Mouse (Mus musculus): ENCODE measurements at regions not wholly inside any gene's neighbourhood (a gene's known extent, or its start where the extent isn't known, plus 50 kb on each side); places are given as distances from the start of the nearest gene placed in this dataset.
A peak's percentile ranks its signal among the peaks of the same experiment; 100 is the strongest.
"Not testable (repeated sequence)": the region's sequence is repeated elsewhere in the genome, so short reads cannot be mapped to it uniquely, and the experiment has no call there.

DNA sequence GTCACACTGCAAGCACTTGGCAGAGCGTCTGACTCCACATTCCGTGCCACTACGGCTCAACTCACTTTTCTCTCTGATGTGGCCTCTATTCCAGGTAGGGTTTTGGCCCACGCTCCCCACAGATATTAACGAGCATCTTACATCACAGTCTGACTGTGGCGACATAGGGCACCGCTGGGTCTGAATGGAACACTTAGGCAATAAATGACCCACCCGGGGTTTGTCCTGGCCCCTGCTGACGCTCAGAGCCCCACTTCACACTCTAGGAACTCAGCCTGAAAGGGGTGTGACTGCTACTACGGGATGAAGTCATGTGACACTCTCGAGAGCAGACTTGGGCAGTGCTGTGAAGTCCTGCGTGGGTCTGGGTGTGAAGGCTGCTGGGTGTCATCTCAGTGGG, 475.9 kb downstream of the Zfp704 start:
- no peak for DNase-seq (ENCODE audit: low read depth, low spot score)

DNA sequence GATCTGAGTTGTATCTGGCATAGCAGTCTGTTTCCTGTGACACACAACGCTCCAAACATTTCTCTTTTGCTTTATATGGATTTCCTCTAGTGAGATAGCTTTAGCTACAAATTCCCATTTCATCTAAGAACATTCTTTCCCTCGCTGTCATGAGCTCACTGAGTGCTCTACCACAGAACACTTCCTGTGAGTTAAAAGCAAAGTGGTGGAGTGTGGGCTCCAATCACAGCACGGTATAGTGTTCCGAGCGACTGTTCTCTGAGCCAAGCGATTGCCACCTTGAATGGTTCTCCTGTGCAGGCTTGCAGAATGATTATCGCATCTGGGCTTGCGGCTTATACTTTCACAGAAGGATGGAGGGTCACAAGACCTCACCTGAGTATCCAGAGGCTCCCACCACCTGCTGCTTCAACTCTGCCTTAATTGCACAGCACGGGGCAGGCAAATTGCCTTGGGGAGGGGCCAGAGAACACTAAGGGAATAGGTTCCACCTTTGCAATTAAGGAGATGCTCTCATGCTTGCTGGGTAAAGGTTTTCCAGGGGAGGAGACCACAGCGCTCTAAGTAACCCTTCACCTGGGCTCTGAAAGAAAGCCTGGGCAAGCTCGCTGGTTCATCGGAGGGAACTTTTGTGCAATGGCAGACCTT, 477.7 kb downstream of the Zfp704 start:
- DNase-seq (ENCODE audit: low read depth, low spot score): no peak

DNA sequence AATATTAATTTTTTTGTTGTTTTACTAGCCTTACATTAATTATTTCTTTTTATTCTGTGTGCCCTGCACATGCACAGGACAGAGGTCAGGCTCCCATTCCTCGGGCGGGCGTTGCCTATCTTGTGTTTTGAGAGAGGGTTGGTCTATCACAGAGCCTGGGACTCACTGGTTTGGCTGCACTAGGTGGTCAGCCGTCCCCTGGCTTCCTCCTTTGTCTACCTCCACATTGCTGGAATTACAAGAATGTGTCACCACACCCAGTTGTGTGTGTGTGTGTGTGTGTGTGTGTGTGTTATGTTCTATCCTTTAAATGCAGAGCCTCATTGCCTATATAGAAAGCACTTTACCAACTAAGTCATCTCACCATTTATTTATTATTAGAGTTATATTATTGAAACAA, 478.5 kb downstream of the Zfp704 start:
- peak; percentile 87 for DNase-seq (ENCODE audit: low read depth, low spot score)

DNA sequence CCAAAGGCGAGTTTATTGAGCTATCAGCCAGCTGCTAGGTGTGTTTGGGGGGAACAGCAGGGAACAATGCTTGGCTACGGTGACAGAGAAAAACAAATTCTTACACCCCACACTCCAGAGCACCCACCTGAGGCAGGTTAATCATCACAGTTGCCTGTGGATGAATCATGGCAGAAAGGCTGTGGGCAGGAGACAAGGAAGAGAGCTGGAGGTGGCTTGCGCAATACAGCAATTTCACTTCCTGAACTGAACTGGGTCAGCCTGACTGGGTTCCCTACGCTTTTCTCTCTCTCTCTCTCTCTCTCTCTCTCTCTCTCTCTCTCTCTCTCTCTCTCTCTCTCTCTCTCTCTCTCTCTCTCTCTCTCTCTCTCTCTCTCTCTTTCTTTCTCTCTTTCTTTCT, 481.5 kb downstream of the Zfp704 start:
- no peak for DNase-seq (ENCODE audit: low read depth, low spot score)

DNA sequence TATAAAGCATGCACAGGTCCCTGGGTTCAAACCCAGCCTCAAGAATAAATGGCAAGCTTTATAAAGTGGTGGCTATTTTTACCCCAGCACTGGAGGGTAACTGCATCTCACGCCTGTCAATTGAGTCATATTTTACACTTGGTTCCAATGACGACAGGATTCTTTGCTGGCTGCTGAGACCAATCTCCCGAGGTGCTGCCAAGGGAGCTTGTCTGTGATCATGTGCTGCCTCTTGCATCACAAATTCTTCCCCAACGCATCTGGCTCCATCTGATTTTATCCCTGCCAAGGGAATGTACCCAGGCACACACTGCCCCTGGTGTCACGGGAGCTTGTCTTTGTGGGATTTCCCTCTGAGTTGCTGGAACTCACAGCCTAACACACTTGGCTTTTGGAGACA, 486.8 kb downstream of the Zfp704 start:
- DNase-seq (ENCODE audit: low read depth, low spot score): no peak

DNA sequence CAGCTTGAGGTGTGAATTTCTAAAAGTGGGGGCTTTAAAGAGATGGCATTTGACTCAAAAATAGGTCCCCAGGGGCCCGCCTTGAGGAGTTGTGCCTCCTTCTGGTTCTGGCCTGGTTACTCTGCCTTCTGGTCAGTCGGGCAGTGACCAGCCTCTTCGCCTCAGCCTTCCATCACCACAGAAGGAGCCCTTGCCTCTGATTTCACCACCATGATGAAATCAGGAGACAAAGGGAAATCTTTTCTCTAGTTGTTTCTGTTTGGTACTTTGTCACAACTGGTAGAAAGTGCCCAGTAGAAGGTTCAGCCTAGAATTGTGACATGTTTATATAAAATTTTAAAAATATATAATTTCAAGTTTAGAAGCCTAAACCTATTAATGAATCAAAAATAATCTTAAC, 492.0 kb downstream of the Zfp704 start:
- DNase-seq (ENCODE audit: low read depth, low spot score): no peak

DNA sequence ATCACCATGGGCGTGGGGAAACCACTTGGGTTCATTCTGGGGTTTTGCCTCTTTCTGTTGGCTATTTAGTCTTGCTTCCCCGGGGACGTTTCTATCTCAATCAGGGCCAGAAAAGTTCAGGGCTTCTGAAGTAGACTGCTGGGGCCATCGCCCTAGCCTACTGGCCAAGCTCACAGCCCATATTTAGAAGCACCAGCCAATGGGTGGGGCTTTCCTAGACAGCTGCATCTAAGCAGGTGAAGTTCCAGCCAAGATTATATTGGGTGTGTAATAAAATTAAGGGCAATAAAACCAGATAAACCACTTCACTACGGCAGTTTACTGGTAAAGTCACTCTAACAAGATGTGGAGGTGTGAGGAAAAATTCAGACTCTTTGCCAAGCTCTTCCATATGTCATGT, 496.5 kb downstream of the Zfp704 start:
- no peak for DNase-seq (ENCODE audit: low read depth, low spot score)

DNA sequence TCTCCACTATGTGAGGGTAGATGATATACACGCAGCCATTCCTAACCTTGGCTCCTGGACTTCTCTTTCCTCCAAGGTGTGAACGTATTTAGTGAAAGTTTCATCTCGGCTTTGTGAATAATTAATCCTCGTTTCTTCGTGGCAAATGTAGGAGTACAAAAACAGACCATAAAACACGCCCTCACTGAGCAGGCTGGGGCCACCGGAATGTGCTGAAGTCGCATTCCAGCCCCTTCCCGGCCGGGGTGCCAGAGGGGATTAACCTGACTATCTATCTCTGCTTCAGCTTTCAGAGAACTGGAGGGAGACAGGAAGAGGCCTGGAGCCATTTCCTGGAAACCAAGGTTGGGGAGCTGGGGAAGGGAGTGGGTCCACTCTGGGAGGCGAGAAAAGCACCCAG, 499.1 kb downstream of the Zfp704 start:
- peak; percentile 77 for DNase-seq (ENCODE audit: low read depth, low spot score)

DNA sequence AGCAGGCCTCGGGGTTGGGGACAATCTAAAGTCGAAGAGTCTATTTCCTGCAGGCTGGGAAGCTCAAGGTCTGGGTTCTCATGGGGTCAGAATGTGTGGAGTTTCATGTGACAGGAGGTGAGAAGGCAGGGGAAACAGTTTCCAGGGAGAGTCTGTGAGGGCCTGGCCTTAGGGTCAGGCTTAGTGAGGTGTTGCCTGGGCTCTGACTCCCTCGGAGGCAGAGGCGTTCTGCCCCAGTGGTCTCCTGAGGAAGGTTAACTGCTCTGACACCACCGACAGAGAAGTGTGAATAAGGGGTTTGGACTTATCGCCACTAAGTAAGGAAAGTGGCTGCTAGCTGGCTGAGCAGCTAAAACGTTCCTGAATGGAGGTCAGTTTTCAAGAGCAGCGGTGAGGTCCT, 499.9 kb downstream of the Zfp704 start:
- DNase-seq (ENCODE audit: low read depth, low spot score): peak; percentile 31

DNA sequence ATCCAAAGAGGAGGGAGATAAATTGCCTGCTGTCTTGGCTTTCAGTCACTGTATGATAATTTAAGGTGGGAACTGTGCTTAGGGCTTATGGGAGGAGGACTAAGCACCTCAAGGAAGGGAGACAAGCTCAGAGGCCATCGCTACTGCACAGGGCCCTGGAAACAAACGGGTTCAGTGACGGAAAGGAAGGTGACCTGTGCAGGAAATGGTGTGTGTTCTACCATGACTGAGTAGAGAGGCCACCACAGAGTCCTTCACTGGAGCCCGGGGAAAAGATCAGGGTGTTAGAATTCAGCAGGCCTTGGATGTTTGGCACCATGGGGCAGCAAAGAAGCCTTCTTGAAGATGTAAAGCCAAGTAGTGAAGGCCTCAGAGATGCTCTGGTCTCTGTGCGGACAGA, 500.4 kb downstream of the Zfp704 start:
- DNase-seq (ENCODE audit: low read depth, low spot score): no peak

DNA sequence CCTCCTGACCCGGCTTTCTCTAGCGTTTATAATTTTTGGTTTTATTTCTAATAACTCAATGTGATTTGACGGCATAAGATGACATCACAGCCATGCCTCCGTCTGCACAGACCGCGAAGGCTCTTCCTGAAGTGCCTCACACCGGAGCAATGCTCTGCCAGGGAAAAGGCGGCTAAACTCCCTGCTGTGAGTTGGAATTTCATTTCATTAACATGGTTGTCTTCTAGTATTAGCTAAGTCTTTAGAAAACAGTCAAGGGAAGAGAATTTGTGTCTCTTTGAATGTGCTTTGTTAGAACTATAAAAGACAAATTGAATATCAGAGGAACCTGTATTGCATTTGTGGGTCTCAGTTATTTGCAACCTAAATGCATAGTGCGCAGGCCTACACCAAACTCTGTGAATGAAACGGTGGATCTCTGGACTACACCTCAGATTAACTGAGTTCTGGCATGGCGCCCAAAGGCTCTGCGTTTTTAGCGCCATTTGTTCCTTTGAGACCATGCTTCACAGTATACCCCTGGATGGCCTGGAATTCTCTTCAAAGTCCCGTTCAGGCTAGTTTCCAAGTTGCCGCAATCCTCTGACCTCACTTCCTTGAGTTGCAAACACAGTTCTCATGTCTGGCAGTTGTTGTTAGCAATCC, 502.0 kb downstream of the Zfp704 start:
- peak; percentile 93 for DNase-seq (ENCODE audit: low read depth, low spot score)

DNA sequence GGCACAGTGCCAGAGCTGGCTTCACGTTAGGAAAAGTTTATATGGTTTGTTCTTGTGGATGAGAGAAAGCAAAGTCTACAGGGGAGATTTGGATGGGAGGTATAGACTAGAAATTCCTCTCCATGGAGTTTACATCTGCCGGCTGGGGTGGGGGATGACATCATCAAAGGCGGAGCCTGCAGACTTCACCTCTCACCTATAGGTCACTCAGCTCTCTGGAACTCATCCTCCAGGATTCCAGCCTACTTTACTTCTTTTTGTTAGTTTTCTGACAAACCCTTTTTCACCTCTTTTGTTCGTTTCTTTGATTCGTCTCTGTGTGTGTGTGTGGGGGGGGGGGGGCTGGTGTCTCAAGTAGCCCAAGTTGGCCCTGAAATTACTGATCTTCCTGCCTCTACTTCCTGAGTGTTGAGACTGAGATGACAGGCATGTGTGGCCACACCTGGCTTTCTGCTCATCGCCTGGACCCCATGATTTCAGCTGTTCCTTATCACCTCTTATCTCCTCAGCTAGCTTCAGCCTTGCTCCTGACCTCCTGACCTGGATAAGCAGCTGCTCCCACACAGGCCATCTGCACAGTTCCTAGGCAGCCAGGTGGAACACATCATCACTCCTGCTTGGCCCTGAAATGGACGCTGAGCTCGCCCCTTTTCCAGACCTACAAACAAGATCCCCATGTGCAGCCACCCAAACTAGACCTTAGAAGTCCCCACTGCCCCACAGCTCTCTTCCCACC, 504.5 kb downstream of the Zfp704 start:
- DNase-seq (ENCODE audit: low read depth, low spot score): peak; percentile 58

DNA sequence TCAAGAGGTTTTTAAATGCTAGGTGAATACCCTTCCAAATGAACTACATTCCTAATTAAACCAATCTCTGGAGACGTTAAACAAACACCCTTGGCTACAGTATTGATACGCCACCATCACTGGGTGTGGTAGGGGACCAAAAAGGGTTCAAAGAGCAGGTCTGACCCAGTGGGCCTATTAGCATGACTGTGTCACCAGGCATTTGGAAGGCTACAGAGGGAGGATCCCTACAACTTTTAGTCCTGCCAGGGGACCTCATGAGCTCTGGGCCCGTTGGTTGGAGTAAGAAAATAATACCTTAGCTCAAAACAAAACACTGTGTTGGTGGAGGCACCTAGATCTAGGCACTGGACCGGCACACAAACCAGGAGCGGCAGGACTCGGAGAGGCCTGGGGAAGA, 506.4 kb downstream of the Zfp704 start:
- peak; percentile 62 for DNase-seq (ENCODE audit: low read depth, low spot score)

DNA sequence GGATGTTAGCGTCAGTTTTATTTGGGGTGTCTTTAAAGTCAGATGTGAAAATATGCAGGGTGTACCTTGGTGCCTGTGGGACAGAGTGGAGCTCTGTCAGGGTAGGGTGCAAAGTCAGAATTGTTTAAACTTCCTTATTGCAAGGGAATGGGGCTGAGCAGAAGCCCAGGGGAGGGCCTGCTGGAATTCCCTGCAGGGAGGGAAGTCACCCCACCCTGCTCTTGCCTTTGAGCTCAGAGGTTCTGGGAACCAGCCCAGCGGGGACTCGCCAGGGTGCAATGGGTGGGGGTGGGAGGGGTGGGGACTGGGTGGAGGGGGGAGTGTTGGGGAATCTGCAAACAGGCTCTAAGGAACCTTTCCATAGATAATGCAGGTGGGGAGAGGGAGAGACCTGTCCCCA, 508.6 kb downstream of the Zfp704 start:
- peak; percentile 89 for DNase-seq (ENCODE audit: low read depth, low spot score)

DNA sequence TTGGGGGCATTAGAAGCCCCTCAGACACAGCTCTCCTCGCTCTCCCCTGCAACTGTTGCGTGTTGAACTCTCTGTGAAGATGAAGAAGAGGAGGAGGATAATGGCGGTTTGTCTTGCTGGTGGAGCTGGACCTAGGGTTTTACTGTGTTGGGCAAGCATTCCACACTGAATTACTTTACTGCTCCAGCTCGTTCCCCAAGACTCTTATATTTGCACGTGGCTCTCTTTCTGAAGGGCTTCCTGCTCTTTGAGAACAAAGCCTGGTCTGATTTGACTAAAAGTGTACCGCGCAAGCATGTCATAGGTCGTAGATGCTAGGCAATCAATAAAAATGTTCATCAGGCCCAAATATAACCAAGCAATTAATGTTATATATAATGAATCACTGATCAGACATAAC, 509.1 kb downstream of the Zfp704 start:
- peak; percentile 39 for DNase-seq (ENCODE audit: low read depth, low spot score)

DNA sequence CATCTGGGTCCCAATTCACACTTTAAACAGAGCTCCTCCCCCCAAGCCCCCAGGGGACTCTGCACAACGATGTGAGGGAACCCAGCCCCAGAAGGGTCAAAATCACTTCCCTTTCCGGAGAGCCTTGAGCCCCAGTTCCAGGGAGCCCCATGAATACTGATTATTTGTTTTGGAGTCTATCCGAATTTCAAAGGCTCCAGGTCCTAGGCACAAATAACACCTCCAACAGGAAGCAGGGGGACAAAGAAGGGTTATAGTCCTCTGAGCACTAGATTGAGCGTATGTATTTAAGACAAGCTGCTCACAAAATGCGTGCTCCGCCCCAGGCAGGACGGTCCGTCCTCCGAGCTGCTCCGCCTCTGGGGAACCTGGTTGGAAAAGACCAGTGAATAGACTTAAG, 511.4 kb downstream of the Zfp704 start:
- peak; percentile 52 for DNase-seq (ENCODE audit: low read depth, low spot score)

DNA sequence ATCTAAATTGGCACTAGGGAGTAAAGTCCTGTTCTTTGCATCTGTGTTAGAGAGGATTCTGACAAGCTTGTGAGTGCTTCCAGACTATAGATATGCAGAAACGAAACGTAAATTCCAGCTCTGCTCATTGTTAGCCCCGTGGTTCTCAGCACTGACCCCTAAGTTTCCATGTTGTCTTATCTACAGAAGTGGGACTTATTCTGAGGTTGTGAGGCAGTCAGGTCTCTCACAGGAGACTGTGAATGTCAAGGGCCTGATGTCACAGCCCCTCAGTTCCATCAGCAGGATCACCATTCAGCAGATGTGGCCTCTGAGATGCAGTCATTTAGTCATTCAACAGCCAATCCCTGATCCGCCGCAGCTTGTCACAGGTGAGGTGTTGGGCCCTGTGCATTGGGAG, 525.8 kb downstream of the Zfp704 start:
- no peak for DNase-seq (ENCODE audit: low read depth, low spot score)

DNA sequence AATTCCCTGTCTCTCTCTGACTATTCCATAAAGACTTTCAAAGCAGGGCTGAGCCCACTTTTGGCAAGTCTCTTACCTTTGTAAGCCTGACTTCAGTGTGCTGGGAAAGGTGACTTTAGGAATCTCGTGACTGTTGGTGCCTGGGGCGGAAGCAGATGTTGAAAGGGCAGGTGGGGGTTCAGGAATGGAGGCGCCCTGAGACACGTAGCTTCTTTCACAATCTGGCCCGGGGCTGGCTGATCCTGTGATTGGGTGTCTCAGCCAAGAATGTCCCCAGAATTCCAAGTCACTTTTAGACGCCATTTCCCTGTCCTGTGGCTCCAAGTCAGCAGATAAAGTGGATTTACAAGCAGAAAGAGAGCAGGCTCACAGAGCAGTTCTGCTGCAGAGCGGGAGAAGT, 527.8 kb downstream of the Zfp704 start:
- peak; percentile 91 for DNase-seq (ENCODE audit: low read depth, low spot score)

DNA sequence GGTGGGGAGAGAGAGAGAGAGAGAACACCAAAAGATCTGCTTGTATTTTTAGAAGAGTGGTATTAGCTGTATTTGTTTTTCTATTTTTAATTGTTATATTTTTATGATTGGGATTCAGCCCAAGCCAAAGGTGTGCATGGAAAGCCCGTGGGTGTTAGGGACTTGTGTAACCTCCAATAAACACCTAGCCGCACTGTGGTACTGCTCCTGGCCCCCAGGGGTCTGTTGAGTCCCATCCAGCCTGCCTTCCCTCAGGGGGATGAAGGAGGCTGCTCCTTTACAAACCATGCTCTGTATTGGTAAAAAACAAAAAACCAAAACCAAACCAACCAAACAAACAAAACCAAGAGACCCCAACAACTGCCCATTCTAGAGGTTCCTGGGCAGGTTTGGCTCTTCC, 531.7 kb downstream of the Zfp704 start:
- DNase-seq (ENCODE audit: low read depth, low spot score): peak; percentile 75

DNA sequence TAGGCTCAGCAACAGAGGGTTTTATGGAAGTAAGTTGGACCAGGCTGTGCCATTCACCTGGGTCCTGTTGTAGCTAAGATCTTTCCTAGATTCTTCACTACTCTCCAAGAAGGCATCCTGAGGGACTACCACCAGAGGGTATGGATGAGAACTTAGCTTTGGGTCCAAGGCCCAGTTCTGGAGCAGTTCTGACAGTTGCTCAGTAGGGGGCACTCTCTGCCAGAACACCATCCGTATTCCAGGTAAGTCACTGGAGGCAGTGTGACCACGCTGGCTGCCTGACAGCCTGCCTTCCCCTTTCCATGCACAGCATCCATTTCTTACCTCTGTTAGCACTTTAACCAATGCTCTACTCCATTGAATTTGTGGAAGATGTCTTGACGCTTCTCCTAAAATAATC, 533.2 kb downstream of the Zfp704 start:
- DNase-seq (ENCODE audit: low read depth, low spot score): peak; percentile 90

DNA sequence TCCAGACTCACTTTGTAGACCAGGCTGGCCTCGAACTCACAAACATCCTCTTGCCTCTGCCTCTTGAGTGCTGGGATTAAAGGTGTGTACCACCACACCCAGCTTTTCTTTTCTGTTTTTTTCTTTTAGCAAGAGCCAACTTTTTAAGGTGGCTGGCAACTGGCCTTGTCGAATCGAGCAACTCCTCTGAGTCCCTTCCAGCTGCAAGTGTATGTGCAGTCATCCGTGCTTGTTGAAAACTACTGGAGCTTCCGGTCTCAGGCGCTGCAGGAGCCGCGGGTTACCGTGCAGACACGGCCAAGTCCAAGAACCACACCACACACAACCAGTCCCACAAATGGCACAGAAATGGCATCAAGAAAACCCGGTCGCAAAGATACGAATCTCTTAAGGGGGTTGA, 537.4 kb downstream of the Zfp704 start:
- not testable (repeated sequence) for DNase-seq (ENCODE audit: low read depth, low spot score)

DNA sequence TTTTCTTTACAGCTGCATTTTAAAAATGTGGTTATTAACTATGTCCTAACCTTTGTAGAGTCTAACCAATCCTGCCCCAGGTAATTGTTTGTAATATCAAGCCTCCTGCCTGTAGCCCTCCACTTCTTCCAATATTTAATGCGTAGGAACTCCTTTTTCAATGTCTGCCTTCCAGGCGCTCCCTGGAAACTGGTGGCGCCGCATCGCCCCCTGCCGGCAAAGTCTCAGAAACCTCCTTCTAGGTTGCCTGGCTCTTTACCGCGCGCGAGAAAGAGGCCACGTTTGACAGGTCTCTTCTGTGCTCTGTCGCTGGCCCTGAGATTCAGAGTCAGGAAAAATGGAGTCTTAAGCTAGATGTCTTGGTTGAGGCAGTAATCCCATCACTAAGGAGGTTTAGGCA, 542.8 kb downstream of the Zfp704 start:
- DNase-seq (ENCODE audit: low read depth, low spot score): peak; percentile 88

DNA sequence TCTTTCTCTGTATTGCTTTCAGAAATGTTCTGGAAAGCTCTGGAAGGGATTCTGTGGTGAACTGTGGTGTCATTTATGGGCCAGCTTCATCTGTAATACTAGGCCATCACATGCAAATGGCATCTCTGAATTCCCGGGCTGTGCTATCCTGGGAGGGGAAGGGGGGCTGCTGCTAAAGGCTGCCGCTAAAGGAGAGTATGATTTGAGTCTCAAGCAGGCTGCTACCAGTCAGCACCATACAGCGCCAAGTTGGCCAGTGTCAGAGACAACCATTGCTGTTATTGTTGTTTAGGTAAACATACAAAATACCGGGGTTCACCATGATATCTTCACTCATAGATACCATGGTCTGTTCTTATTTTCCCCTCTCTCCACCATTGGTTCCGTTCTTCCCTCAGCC, 543.5 kb downstream of the Zfp704 start:
- no peak for DNase-seq (ENCODE audit: low read depth, low spot score)
